Mouse (Mus musculus) E14TG2a.4 (cell line): ENCODE data around the gene Rbp4.

Experiments
- H3K27me3 ChIP-seq: 2 replicates; pipeline ENCODE4 v1.6.1; 2014; ENCODE audit warnings: low read length, control low read depth; ENCODE audit not compliant: insufficient read depth
- H3K36me3 ChIP-seq: 2 replicates; pipeline ENCODE4 v1.6.1; 2014; ENCODE audit warnings: low read length, control low read depth; ENCODE audit not compliant: insufficient read depth
- H3K4me1 ChIP-seq: replicated peaks from 2 replicates; pipeline ENCODE4 v1.6.1; 2014; ENCODE audit warnings: low read depth, low read length, control low read depth
- H3K4me3 ChIP-seq: replicated peaks from 2 replicates; pipeline ENCODE4 v1.5.1; 2014; ENCODE audit warnings: mild to moderate bottlenecking, low read length
- H3K9me3 ChIP-seq: 2 replicates; pipeline ENCODE4 v1.6.1; 2014; ENCODE audit warnings: low read length, control low read depth
- CTCF ChIP-seq: conservative IDR thresholded peaks from 2 replicates; pipeline ENCODE4 v1.5.1; 2014; ENCODE audit warnings: low read length
- NANOG ChIP-seq: IDR thresholded peaks from 2 replicates; pipeline ENCODE4 v1.6.1; 2014; ENCODE audit warnings: borderline replicate concordance, low read length, mixed read lengths
- POU5F1 ChIP-seq: IDR thresholded peaks from 2 replicates; pipeline ENCODE4 v1.6.1; 2014; ENCODE audit warnings: low read length, borderline replicate concordance

Rbp4 gene

GRCm38 (mm10) chr19:38077851-38078540 is 47.1 kb downstream of the Rbp4 start:
- peaks cover 27% of the 10 kb centered on the region for H3K36me3 ChIP-seq
- no peak for TF ChIP-seq CTCF
- peaks cover 52% of the 10 kb centered on the region for H3K4me1 ChIP-seq
- H3K4me3 ChIP-seq: no peak overlapping the region
- no peaks in the 10 kb centered on the region for H3K9me3 ChIP-seq
- no peaks in the 10 kb centered on the region for H3K27me3 ChIP-seq

- H3K4me3 ChIP-seq: no peak overlapping the region
- H3K9me3 ChIP-seq: no peaks in the 10 kb centered on the region
- H3K27me3 ChIP-seq: no peaks in the 10 kb centered on the region
- TF ChIP-seq CTCF (peak; percentile 28; the same call in 1 of the 2 replicates), NANOG (no peak)
- peaks cover 55% of the 10 kb centered on the region for H3K4me1 ChIP-seq
- H3K36me3 ChIP-seq: peaks cover 45% of the 10 kb centered on the region
These were observed 48.8 kb downstream of the Rbp4 start for GRCm38 (mm10) chr19:38076251-38076650.

GRCm38 (mm10) chr19:38075051-38075450 is 50.0 kb downstream of the Rbp4 start:
- H3K27me3 ChIP-seq: no peaks in the 10 kb centered on the region
- H3K4me3 ChIP-seq: no peak overlapping the region
- peaks cover 57% of the 10 kb centered on the region for H3K36me3 ChIP-seq
- peaks cover 60% of the 10 kb centered on the region for H3K4me1 ChIP-seq
- TF ChIP-seq POU5F1: no peak
- TF ChIP-seq NANOG: no peak
- no peaks in the 10 kb centered on the region for H3K9me3 ChIP-seq

GRCm38 (mm10) chr19:38073226-38073625 is 51.9 kb downstream of the Rbp4 start:
- peaks cover 78% of the 10 kb centered on the region for H3K4me1 ChIP-seq
- H3K9me3 ChIP-seq: no peaks in the 10 kb centered on the region
- H3K36me3 ChIP-seq: peaks cover 75% of the 10 kb centered on the region
- H3K27me3 ChIP-seq: no peaks in the 10 kb centered on the region
- TF ChIP-seq CTCF: no peak
- no peak for TF ChIP-seq NANOG
- TF ChIP-seq POU5F1: no peak
- no peak overlapping the region for H3K4me3 ChIP-seq
